Mouse (Mus musculus): Measurements from ENCODE around the gene Sdr9c7. TPM values are rescaled to one million over a fixed set of nuclear protein-coding genes. Genes with fewer than 3 reads are reported as not detected.

Sdr9c7 gene
- polyA plus RNA-seq (2016; fragmentation: Nextera tagmentation; extraction: Ambion mirVana): not detected in 2 replicates

- Histone ChIP-seq H3K4me1 (no peaks in the 10 kb centered on the region), H3K27me3 (ENCODE audit: poor library complexity, severe bottlenecking) (no peaks in the 10 kb centered on the region), H3K36me3 (replicated peaks) (no peaks in the 10 kb centered on the region), H3K4me3 (no peak within 1 kb of the TSS), H3K9me3 (no peaks in the 10 kb centered on the region), H3K27ac (no peak within 1 kb of the TSS)
- no peak for DNase-seq (ENCODE audit: extremely low spot score, low spot score)
- WGBS: 87% methylated on average over 2 of the region's 2 CpGs
Measured at GRCm38 (mm10) chr10:127898218-127898617, at the start of gene Sdr9c7. Gene Sdr9c7 (plus strand): TSS chr10:127898518.

- no peaks in the 10 kb centered on the region for H3K4me1 ChIP-seq
- 74% methylated on average over 1 of the region's 1 CpGs for WGBS
- DNase-seq (ENCODE audit: extremely low spot score, low spot score): no peak
- H3K27me3 ChIP-seq (ENCODE audit: poor library complexity, severe bottlenecking): no peaks in the 10 kb centered on the region
- no peak within 1 kb of the TSS for H3K4me3 ChIP-seq
- H3K36me3 ChIP-seq (replicated peaks): no peaks in the 10 kb centered on the region
- no peak within 1 kb of the TSS for H3K27ac ChIP-seq
- H3K9me3 ChIP-seq: no peaks in the 10 kb centered on the region
Measured at GRCm38 (mm10) chr10:127849628-127850027, 48.7 kb upstream of the Sdr9c7 start, which contains the start of gene Rdh19. Gene Rdh19 (plus strand): TSS chr10:127849928.

DNA sequence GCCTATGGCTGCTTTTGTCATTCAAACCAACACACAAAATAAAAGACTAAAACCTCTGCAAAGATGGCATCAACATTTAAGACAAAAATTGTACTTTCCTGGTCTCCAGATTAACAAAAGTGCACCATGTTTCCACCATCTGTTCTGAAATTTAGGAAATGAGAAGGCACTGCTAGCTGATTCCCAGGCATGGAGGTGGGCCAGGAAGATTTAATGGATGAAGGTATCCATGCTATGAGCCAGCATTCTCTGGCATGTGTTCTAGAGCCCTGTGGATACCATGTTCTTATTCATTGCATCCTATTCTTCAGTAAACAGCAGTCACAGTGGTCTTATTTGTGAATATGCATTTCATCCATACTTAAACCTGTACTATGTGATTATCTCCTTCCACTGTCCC is 41.9 kb upstream of the Sdr9c7 start:
- Histone ChIP-seq H3K4me3 (no peak overlapping the region), H3K4me1 (no peaks in the 10 kb centered on the region), H3K9me3 (no peaks in the 10 kb centered on the region), H3K27ac (no peak overlapping the region), H3K27me3 (ENCODE audit: poor library complexity, severe bottlenecking) (no peaks in the 10 kb centered on the region), H3K36me3 (replicated peaks) (no peaks in the 10 kb centered on the region)
- no peak for DNase-seq (ENCODE audit: extremely low spot score, low spot score)

DNA sequence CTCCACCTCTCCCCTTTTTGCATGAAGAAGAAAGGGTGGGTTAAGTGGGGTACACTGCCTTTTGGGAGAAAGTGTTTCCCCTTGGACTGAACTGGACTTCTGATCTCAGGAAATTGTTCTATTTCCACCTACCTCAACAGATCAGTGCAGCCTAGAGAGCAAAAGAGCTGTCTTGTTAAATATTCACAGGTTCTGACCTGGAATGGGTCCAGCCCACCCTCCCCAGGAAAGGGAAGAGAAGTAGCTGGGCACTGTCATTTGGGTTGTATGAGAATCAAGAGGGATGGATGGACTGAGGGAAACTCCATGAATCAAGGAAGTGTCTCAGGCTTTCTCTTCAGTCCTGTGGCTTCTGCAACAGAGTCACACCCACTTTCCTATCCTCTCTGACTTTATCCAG is 33.4 kb upstream of the Sdr9c7 start:
- H3K27me3 ChIP-seq (ENCODE audit: poor library complexity, severe bottlenecking): no peaks in the 10 kb centered on the region
- H3K9me3 ChIP-seq: no peaks in the 10 kb centered on the region; the same call in 1 of the 2 replicates
- no peaks in the 10 kb centered on the region for H3K4me1 ChIP-seq
- DNase-seq (ENCODE audit: extremely low spot score, low spot score): no peak
- no peak overlapping the region for H3K27ac ChIP-seq
- H3K4me3 ChIP-seq: no peak overlapping the region
- no peaks in the 10 kb centered on the region for H3K36me3 ChIP-seq (replicated peaks)

DNA sequence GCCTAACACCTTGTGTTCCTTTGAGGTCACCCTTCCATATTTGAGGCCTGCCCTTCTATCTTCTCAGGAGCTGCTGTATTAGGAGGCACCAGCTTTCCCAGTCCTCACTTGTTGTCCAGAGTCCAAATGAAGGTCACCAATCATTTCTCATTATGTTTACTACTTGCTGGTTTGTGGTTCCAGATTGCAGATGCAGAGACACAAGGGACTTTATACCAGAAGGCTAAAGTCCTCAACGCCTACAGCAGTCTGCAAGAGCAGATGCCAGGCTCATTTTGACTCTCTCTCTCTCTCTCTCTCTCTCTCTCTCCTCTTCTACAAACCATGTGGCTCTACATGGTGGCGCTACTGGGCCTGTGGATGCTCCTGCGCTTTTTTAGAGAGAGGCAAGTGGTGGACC is 32.1 kb upstream of the Sdr9c7 start, which contains the start of gene Rdh16f2:
Rdh16f2 (plus strand) TSS at position 243 of the 400 bp plus-strand sequence.
- Histone ChIP-seq H3K4me3 (no peak within 1 kb of the TSS), H3K36me3 (replicated peaks) (no peaks in the 10 kb centered on the region), H3K27ac (no peak within 1 kb of the TSS), H3K4me1 (no peaks in the 10 kb centered on the region), H3K27me3 (ENCODE audit: poor library complexity, severe bottlenecking) (no peaks in the 10 kb centered on the region), H3K9me3 (peaks cover 9% of the 10 kb centered on the region; the same call in 1 of the 2 replicates)
- WGBS: 82% methylated on average over 3 of the region's 3 CpGs
- no peak for DNase-seq (ENCODE audit: extremely low spot score, low spot score)

- no peak overlapping the region for H3K27ac ChIP-seq
- H3K36me3 ChIP-seq (replicated peaks): no peaks in the 10 kb centered on the region
- no peak overlapping the region for H3K4me3 ChIP-seq
- 70% methylated on average over 4 of the region's 4 CpGs for WGBS
- H3K9me3 ChIP-seq: peaks cover 9% of the 10 kb centered on the region; the same call in 1 of the 2 replicates
- no peak for DNase-seq (ENCODE audit: extremely low spot score, low spot score)
- no peaks in the 10 kb centered on the region for H3K27me3 ChIP-seq (ENCODE audit: poor library complexity, severe bottlenecking)
- H3K4me1 ChIP-seq: no peaks in the 10 kb centered on the region
Measured at GRCm38 (mm10) chr10:127872484-127872883, 25.8 kb upstream of the Sdr9c7 start.

GRCm38 (mm10) chr10:127877681-127878080 is 20.6 kb upstream of the Sdr9c7 start:
- DNase-seq (ENCODE audit: extremely low spot score, low spot score): no peak
- Histone ChIP-seq H3K9me3 (no peaks in the 10 kb centered on the region), H3K36me3 (replicated peaks) (no peaks in the 10 kb centered on the region), H3K27ac (no peak overlapping the region), H3K4me1 (no peaks in the 10 kb centered on the region), H3K4me3 (no peak overlapping the region), H3K27me3 (ENCODE audit: poor library complexity, severe bottlenecking) (no peaks in the 10 kb centered on the region)
- 46% methylated on average over 2 of the region's 2 CpGs for WGBS

- Histone ChIP-seq H3K4me1 (no peaks in the 10 kb centered on the region), H3K27me3 (ENCODE audit: poor library complexity, severe bottlenecking) (no peaks in the 10 kb centered on the region), H3K27ac (no peak overlapping the region), H3K4me3 (no peak overlapping the region), H3K36me3 (replicated peaks) (no peaks in the 10 kb centered on the region), H3K9me3 (no peaks in the 10 kb centered on the region)
- no peak for DNase-seq (ENCODE audit: extremely low spot score, low spot score)
- 82% methylated on average over 3 of the region's 3 CpGs for WGBS
Measured at GRCm38 (mm10) chr10:127878262-127879057, 19.9 kb upstream of the Sdr9c7 start.

GRCm38 (mm10) chr10:127879155-127879688 is 19.1 kb upstream of the Sdr9c7 start:
- H3K36me3 ChIP-seq (replicated peaks): no peaks in the 10 kb centered on the region
- no peaks in the 10 kb centered on the region for H3K9me3 ChIP-seq
- WGBS: 91% methylated on average over 3 of the region's 3 CpGs
- no peak overlapping the region for H3K4me3 ChIP-seq
- H3K4me1 ChIP-seq: no peaks in the 10 kb centered on the region
- H3K27me3 ChIP-seq (ENCODE audit: poor library complexity, severe bottlenecking): no peaks in the 10 kb centered on the region
- no peak overlapping the region for H3K27ac ChIP-seq
- DNase-seq (ENCODE audit: extremely low spot score, low spot score): no peak

- H3K4me3 ChIP-seq: no peak overlapping the region
- H3K27ac ChIP-seq: no peak overlapping the region
- H3K9me3 ChIP-seq: no peaks in the 10 kb centered on the region
- no peaks in the 10 kb centered on the region for H3K27me3 ChIP-seq (ENCODE audit: poor library complexity, severe bottlenecking)
- no peak for DNase-seq (ENCODE audit: extremely low spot score, low spot score)
- no peaks in the 10 kb centered on the region for H3K4me1 ChIP-seq
- 85% methylated on average over 4 of the region's 4 CpGs for WGBS
- H3K36me3 ChIP-seq (replicated peaks): no peaks in the 10 kb centered on the region
Measured at GRCm38 (mm10) chr10:127881041-127881440, 17.3 kb upstream of the Sdr9c7 start.

- Histone ChIP-seq H3K36me3 (replicated peaks) (no peaks in the 10 kb centered on the region), H3K4me3 (no peak overlapping the region), H3K4me1 (peaks cover 7% of the 10 kb centered on the region), H3K9me3 (no peaks in the 10 kb centered on the region), H3K27me3 (ENCODE audit: poor library complexity, severe bottlenecking) (no peaks in the 10 kb centered on the region), H3K27ac (no peak overlapping the region)
- no peak for DNase-seq (ENCODE audit: extremely low spot score, low spot score)
- whole genome bisulfite sequencing: 90% methylated on average over 1 of the region's 1 CpGs
Measured at GRCm38 (mm10) chr10:127886551-127886950, 11.8 kb upstream of the Sdr9c7 start.

DNA sequence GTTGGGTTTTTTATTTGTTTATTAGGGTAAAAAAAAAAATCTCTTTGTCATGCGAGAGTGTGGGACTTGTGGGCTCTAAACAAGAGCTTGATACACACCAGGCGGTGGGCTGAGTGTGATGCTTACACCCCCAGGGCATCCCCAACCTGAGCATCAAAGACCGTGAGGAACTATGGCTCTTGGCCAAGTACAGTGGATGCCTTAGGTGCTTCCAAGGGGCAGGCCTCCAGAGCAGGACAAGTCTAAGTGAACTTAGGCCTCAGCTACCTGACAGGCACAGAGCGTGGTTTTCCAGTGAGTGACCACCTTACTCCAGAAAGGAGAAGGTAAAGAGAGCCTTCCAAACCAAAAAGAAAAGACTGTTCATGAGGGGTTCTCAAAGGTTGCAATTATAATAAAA is 11.3 kb upstream of the Sdr9c7 start:
- Histone ChIP-seq H3K36me3 (replicated peaks) (no peaks in the 10 kb centered on the region), H3K27me3 (ENCODE audit: poor library complexity, severe bottlenecking) (no peaks in the 10 kb centered on the region), H3K9me3 (no peaks in the 10 kb centered on the region), H3K27ac (no peak overlapping the region), H3K4me1 (peaks cover 7% of the 10 kb centered on the region), H3K4me3 (no peak overlapping the region)
- DNase-seq (ENCODE audit: extremely low spot score, low spot score): no peak
- WGBS: 87% methylated on average over 4 of the region's 4 CpGs

DNA sequence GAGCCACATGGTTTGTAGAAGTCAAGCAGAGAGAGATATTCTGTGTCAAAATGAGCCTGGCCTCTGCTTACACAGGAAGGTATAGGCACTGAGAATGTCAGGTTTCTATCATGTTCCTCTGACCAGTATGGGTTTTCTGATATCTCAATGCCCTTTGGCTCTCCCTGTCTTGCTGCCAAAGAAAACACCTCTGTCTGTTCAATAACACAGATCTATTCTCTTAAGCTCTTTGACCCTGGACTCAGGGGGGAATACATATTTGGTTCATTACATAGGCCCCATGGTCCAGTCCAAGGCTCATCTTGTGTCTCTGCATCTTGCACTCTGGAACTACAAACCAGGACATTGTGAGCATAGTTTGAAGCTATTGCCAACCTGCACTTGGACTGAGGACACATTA is 9.7 kb upstream of the Sdr9c7 start, which contains the start of gene Rdh7:
Rdh7 (minus strand) TSS at position 213 of the 400 bp plus-strand sequence.
- no peak for DNase-seq (ENCODE audit: extremely low spot score, low spot score)
- Histone ChIP-seq H3K4me1 (peaks cover 7% of the 10 kb centered on the region), H3K4me3 (no peak within 1 kb of the TSS), H3K27ac (no peak within 1 kb of the TSS), H3K9me3 (no peaks in the 10 kb centered on the region), H3K27me3 (ENCODE audit: poor library complexity, severe bottlenecking) (no peaks in the 10 kb centered on the region), H3K36me3 (replicated peaks) (no peaks in the 10 kb centered on the region)
